Mouse (Mus musculus) thymus, postnatal 4 days (tissue): ENCODE results near the gene Esr2.
"Not testable (repeated sequence)": the region's sequence is repeated elsewhere in the genome, so short reads cannot be mapped to it uniquely, and the experiment has no call there.

Experiments used
- DNase-seq: peaks from one replicate; pipeline ENCODE4 v3.0.0; 2021

Esr2 gene

DNA sequence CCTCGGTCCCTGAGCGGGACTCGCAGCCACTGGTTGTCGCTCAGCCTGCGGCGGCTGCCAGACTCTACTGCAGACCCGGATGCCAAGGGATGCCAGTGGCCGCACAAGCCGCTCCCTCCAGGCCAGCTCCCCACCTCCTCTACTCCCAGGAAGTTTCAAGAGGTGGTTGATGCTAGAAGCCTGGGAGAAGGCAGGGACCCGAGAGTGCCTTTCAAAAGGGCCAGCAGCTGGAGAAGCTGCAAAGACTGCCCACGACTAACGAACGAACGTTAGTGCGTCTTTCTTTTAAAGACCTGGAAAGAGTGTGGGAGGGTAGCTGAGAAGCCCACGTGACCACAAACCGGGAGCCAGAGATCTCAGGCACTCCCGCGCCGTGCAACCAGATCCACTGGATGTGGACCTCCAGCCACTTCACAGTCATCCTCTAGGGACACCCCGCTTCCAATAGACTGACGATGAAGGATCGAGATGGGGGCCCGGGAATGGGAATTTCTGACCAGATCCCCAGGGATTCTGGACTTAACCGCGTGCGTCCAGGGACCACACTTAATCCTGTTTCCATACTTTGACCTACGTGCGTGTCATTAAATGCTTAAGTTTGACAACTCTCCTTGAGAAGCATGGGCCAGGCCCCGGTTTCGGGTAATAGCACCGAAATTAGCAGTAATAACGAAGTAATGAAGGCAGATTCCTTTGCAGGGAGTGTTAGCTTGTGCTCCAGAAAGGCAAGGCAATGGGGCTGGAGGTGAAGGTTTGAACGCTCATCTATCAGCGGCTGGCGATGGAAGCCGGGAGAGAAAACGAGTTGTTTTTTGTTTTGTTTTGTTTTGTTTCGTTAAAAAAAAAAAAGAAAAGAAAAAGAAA, at the start of gene Esr2:
Gene Esr2, minus strand, starts transcription at position 260 of the 864 bp plus-strand sequence.
- DNase-seq: peak; percentile 51

- not testable (repeated sequence) for DNase-seq
Measured at GRCm38 (mm10) chr12:76222104-76222503, 45.0 kb upstream of the Esr2 start.

GRCm38 (mm10) chr12:76216716-76217115, 39.7 kb upstream of the Esr2 start:
- no peak for DNase-seq

DNA sequence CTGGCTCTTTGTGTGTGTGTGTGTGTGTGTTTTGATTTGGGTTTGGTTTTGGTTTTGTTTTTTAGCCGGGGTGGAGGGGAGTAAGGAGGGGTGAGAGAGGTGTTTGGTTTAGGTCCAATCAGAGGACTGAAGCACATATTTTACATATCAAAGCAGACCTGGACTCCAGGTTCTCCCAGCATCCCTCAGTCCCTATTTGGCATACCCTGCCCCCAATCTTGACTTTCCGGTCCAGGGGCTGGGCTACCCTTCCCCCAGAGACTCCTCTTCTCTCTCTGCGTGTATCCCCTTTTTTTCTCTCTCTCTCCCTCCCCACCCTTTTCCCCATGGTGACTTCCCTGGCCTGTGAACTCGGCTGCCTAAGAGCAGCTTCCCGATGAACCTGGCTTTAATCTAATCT, 38.1 kb upstream of the Esr2 start:
- no peak for DNase-seq

GRCm38 (mm10) chr12:76209429-76209974, 32.4 kb upstream of the Esr2 start:
- no peak for DNase-seq

DNA sequence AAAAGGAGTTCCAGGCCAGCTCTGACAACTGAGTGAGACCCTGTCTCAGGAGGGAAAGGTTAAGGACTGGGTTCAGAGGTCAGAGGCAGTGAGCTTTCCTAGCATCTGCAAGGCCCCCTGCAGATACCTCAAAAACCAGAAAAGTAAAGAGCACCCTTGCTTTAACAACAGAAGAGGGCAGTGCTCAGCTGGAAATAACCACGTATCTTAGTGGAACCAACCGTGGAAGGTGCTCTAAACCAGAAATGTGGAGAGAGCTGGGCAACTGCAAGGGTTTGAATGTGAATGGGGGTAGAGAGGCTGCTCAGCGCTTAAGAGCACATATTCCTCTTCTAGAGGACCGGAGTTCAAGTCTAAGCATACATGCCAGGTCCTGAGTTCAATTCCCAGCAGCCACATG, 23.3 kb upstream of the Esr2 start:
- no peak for DNase-seq

- DNase-seq: peak; percentile 14
Measured at GRCm38 (mm10) chr12:76197071-76197470, 20.0 kb upstream of the Esr2 start.

GRCm38 (mm10) chr12:76196709-76197054, 19.6 kb upstream of the Esr2 start:
- peak; percentile 70 for DNase-seq

- DNase-seq: peak; percentile 78
Measured at GRCm38 (mm10) chr12:76195912-76196708, 19.1 kb upstream of the Esr2 start.

- no peak for DNase-seq
Measured at GRCm38 (mm10) chr12:76194526-76194925, 17.5 kb upstream of the Esr2 start.

- peak; percentile 30 for DNase-seq
Measured at GRCm38 (mm10) chr12:76190940-76191339, 13.9 kb upstream of the Esr2 start.

GRCm38 (mm10) chr12:76187849-76188248, 10.8 kb upstream of the Esr2 start:
- DNase-seq: peak; percentile 51

- DNase-seq: no peak
Measured at GRCm38 (mm10) chr12:76186473-76186872, 9.4 kb upstream of the Esr2 start.

- DNase-seq: no peak
Measured at GRCm38 (mm10) chr12:76185167-76185816, 8.2 kb upstream of the Esr2 start.

- no peak for DNase-seq
Measured at GRCm38 (mm10) chr12:76184271-76184670, 7.2 kb upstream of the Esr2 start.

DNA sequence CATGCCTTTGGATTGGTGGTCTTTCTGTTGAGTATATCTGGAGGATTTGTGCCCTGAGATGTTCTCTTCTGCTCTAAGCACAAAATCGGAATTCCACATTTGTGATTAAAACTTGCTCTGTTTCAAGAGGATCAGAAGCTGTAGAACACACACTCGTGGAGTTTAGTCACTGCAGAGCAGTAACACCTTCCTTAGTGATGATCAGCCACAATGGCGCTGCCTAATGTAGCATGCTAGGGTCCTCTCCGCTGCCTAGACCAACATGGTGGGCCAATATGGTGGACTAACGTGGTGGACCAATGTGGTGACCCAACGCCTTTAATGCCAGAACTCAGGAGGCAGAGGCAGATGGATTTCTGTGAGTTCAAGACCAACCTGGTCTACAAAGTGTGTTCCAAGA, 5.8 kb upstream of the Esr2 start:
- no peak for DNase-seq

- no peak for DNase-seq
Measured at GRCm38 (mm10) chr12:76181471-76181870, 4.4 kb upstream of the Esr2 start.

GRCm38 (mm10) chr12:76180442-76180841, 3.4 kb upstream of the Esr2 start:
- DNase-seq: no peak

DNA sequence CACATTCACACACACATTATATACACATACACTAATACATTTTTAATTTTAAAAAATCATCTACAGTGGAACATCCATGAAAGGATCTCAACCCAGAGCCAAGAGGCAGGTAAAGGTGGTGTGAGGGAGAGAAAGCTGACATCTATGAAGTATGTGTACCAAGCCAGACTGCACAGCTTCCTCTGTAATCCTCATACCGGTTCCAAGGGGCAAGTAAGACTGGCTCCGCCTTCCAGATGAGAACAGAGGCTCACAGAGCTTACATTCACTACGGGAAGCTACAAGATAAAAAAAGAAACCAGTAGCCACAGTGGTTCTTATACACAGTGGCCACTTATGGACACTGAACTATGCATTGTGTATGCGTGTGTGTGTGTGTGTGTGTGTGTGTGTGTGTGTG, 2.5 kb upstream of the Esr2 start:
- no peak for DNase-seq

GRCm38 (mm10) chr12:76179051-76179450, 2.0 kb upstream of the Esr2 start:
- DNase-seq: no peak

GRCm38 (mm10) chr12:76177864-76178518, 932 bp upstream of the Esr2 start:
- DNase-seq: peak; percentile 83

- no peak for DNase-seq
Measured at GRCm38 (mm10) chr12:76165641-76166040, 11.4 kb downstream of the Esr2 start.

GRCm38 (mm10) chr12:76152389-76152788, 24.7 kb downstream of the Esr2 start:
- not testable (repeated sequence) for DNase-seq
